Mouse (Mus musculus) heart, embryonic 10.5 days (tissue): ENCODE results near the gene Nr3c2. TPM values are rescaled to one million over a fixed set of nuclear protein-coding genes. Genes with fewer than 3 reads are reported as not detected.

ENCODE experiments used
- DNase-seq: peaks from one replicate; pipeline ENCODE4 v3.0.0-alpha.2; 2017; ENCODE audit warnings: low spot score
- H3K27ac ChIP-seq: fragments of 300-500 bp; sonication (generic); 2 replicates; pipeline ENCODE4 v1.5.1; 2016; ENCODE audit warnings: mild to moderate bottlenecking
- H3K27me3 ChIP-seq: fragments of 300-500 bp; sonication (generic); 2 replicates; pipeline ENCODE4 v1.6.1; 2016; ENCODE audit warnings: mild to moderate bottlenecking; ENCODE audit not compliant: poor library complexity, insufficient read depth, severe bottlenecking
- H3K36me3 ChIP-seq: fragments of 300-500 bp; sonication (generic); 2 replicates; pipeline ENCODE4 v1.6.1; 2016; ENCODE audit warnings: mild to moderate bottlenecking, moderate library complexity
- H3K4me1 ChIP-seq: fragments of 300-500 bp; sonication (generic); 2 replicates; pipeline ENCODE4 v1.6.1; 2016; ENCODE audit warnings: mild to moderate bottlenecking
- H3K4me3 ChIP-seq: fragments of 300-500 bp; sonication (generic); 2 replicates; pipeline ENCODE4 v1.5.1; 2016; ENCODE audit warnings: mild to moderate bottlenecking, moderate library complexity
- H3K9me3 ChIP-seq: fragments of 300-500 bp; sonication (generic); 2 replicates; pipeline ENCODE4 v1.6.1; 2016; ENCODE audit warnings: mild to moderate bottlenecking, moderate library complexity
- WGBS: fragments of 180-500 bp; shearing (Covaris S2); methylation state at CpG from one replicate; pipeline ENCODE4 v1.1.7; 2016; 5-methylcytosine and 5-hydroxymethylcytosine counted together
- polyA plus RNA-seq: library from polyadenylated mRNA; unstranded; fragments of >200 nt; fragmentation: Nextera tagmentation; extraction: Ambion mirVana; gene quantifications from 2 replicates; pipeline ENCODE4 v1.2.1, GENCODE M21; 2016

The Nr3c2 gene
- polyA plus RNA-seq, 1 experiment from 2014 or later = 0.99 TPM

GRCm38 (mm10) chr8:77045711-77046110 is 146.5 kb downstream of the Nr3c2 start:
- no peaks in the 10 kb centered on the region for H3K36me3 ChIP-seq
- no peaks in the 10 kb centered on the region for H3K27me3 ChIP-seq
- WGBS = 88% methylated on average over 1 of the region's 1 CpGs

DNA sequence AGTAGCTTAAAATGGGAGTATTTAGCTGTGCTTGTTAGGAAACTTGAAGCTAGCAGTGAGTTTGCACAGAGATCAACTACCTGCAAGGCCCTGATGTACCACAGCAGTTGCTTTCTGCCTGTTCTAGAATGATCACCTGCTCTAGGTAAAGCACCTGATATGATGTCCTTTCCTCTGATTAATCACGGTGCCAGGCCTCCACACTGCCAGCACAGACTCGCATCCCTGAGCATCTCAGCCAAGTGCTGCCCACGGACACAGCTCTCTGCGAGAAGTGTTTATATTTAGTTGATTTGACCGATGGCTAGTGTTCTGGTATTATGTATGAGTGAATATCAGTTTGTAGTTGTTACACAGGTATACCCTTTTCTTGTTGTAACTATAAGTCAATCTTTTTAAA is 147.0 kb downstream of the Nr3c2 start:
- H3K4me1 ChIP-seq = no peaks in the 10 kb centered on the region
- WGBS = 88% methylated on average over 5 of the region's 5 CpGs
- H3K36me3 ChIP-seq = no peaks in the 10 kb centered on the region
- DNase-seq = no peak
- no peaks in the 10 kb centered on the region for H3K9me3 ChIP-seq
- no peak overlapping the region for H3K27ac ChIP-seq
- H3K27me3 ChIP-seq = no peaks in the 10 kb centered on the region
- H3K4me3 ChIP-seq = no peak overlapping the region

More at GRCm38 (mm10) chr8:77045711-77046110, 146.5 kb downstream of the Nr3c2 start:
- no peak for DNase-seq
- no peaks in the 10 kb centered on the region for H3K4me1 ChIP-seq
- H3K27ac ChIP-seq = no peak overlapping the region
- no peak overlapping the region for H3K4me3 ChIP-seq
- H3K9me3 ChIP-seq = no peaks in the 10 kb centered on the region

- Histone ChIP-seq H3K27me3 (no peaks in the 10 kb centered on the region), H3K4me3 (no peak overlapping the region), H3K36me3 (no peaks in the 10 kb centered on the region), H3K27ac (no peak overlapping the region), H3K9me3 (no peaks in the 10 kb centered on the region), H3K4me1 (no peaks in the 10 kb centered on the region)
- DNase-seq = no peak
- WGBS = 81% methylated on average over 3 of the region's 3 CpGs
Measured at GRCm38 (mm10) chr8:77046731-77047130, 147.5 kb downstream of the Nr3c2 start.

DNA sequence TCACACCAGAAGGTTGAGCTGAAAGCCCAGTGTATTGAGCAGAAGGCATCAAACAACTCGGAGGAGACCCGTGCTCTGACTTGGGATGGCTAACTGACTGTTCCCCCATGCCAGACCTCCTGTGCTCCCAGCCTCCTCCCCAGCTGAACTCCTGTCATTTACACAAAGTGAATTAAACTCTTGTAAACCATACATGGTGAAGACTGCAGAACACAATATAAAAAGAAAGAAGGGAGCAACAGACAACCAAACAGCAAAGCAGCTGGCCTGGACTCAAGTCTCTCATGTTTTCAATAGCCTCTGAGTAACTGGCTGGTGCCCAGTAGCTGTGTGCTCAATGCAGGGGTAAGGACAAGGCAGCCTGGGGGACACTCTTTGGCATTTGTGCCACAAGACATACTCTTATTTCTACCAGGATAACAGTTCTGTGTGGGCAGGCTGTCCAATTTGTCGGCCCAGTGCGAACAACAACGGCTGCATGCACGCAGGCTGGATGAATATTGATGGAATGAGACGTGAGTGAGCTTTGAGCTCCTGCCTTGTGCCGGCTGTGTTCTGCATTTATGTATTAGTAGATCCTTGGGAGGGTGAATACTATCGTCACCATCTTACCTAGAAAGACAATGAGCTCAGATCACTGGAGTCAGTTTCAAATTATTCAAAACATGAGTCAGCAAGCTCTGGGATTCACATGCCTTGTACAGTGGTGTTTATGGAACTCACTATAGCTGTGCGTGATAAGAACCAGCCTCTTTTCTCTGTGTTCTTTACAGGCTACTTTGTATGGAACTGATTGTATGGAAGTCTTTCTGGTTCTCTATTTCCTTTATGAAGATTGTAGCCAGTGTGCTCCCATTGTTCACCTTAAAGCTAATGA is 152.4 kb downstream of the Nr3c2 start:
- Histone ChIP-seq H3K4me1 (no peaks in the 10 kb centered on the region), H3K9me3 (no peaks in the 10 kb centered on the region), H3K4me3 (no peak overlapping the region), H3K27ac (no peak overlapping the region), H3K36me3 (no peaks in the 10 kb centered on the region), H3K27me3 (no peaks in the 10 kb centered on the region)
- WGBS = 87% methylated on average over 10 of the region's 10 CpGs
- DNase-seq = no peak

DNA sequence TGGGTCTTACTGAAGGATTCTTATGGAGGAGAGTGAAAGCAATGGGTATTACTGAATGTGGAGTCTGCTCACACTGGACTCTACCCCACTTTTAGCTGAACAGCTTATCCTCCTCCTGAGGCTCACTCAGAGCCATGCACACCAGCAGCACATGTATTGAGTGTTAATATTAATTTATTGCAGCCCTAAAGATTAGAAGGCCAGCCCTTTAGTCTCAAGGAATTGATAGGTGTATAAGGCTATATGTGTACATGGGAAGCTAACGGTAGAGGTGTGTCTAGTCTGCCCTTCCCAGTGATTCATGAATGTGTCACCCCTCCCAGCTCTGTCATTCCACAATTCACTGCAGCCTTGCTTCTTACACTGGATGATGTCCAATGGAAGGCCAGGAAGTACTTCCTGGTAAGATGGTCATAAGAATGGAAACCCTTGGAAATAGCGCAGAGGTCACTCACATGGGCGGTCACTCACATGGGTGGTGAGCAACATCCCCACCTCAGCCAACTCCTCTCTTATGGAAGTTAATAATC is 156.3 kb downstream of the Nr3c2 start:
- Histone ChIP-seq H3K27ac (no peak overlapping the region), H3K4me3 (no peak overlapping the region), H3K9me3 (no peaks in the 10 kb centered on the region), H3K27me3 (no peaks in the 10 kb centered on the region), H3K36me3 (no peaks in the 10 kb centered on the region), H3K4me1 (no peaks in the 10 kb centered on the region)
- WGBS = 93% methylated on average over 3 of the region's 3 CpGs
- no peak for DNase-seq

DNA sequence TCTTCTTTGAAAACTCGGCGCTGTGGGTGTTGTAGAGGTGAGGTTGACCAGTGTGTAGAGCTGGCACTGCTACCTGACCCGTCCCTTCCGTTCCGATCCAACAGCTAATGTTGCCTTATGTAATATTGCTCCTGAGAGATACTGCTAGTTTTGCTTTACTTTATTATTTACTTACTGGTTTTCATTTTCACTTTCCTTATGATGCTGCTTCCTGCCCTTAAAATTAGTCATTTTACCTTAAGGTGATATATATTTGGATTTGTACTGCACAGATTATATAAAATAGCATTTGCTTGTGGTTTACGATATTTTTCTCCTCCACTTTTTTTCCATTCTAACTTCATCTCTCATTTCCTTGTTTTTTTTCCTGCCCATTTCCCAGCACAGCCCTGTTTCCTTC is 157.6 kb downstream of the Nr3c2 start:
- no peak overlapping the region for H3K27ac ChIP-seq
- no peak overlapping the region for H3K4me3 ChIP-seq
- 91% methylated on average over 6 of the region's 6 CpGs for WGBS
- H3K4me1 ChIP-seq = no peaks in the 10 kb centered on the region
- H3K36me3 ChIP-seq = no peaks in the 10 kb centered on the region
- no peaks in the 10 kb centered on the region for H3K9me3 ChIP-seq
- no peak for DNase-seq
- no peaks in the 10 kb centered on the region for H3K27me3 ChIP-seq

- no peaks in the 10 kb centered on the region for H3K36me3 ChIP-seq
- 86% methylated on average over 4 of the region's 4 CpGs for WGBS
- H3K9me3 ChIP-seq = no peaks in the 10 kb centered on the region
- no peak overlapping the region for H3K4me3 ChIP-seq
- no peaks in the 10 kb centered on the region for H3K27me3 ChIP-seq
- no peaks in the 10 kb centered on the region for H3K4me1 ChIP-seq
- no peak for DNase-seq
- H3K27ac ChIP-seq = no peak overlapping the region
Measured at GRCm38 (mm10) chr8:77082687-77083086, 183.4 kb downstream of the Nr3c2 start.

- Histone ChIP-seq H3K27ac (no peak overlapping the region), H3K4me3 (no peak overlapping the region), H3K27me3 (no peaks in the 10 kb centered on the region), H3K9me3 (no peaks in the 10 kb centered on the region), H3K36me3 (no peaks in the 10 kb centered on the region), H3K4me1 (no peaks in the 10 kb centered on the region)
- DNase-seq = no peak
- 80% methylated on average over 8 of the region's 8 CpGs for WGBS
Measured at GRCm38 (mm10) chr8:77086036-77086435, 186.8 kb downstream of the Nr3c2 start.

GRCm38 (mm10) chr8:77096721-77097120 is 197.5 kb downstream of the Nr3c2 start:
- Histone ChIP-seq H3K36me3 (no peaks in the 10 kb centered on the region), H3K27me3 (no peaks in the 10 kb centered on the region), H3K4me1 (no peaks in the 10 kb centered on the region), H3K9me3 (no peaks in the 10 kb centered on the region), H3K4me3 (no peak overlapping the region), H3K27ac (no peak overlapping the region)
- no peak for DNase-seq
- 67% methylated on average over 4 of the region's 4 CpGs for WGBS

GRCm38 (mm10) chr8:77098101-77098500 is 198.9 kb downstream of the Nr3c2 start:
- 77% methylated on average over 10 of the region's 10 CpGs for WGBS
- H3K27me3 ChIP-seq = no peaks in the 10 kb centered on the region
- no peaks in the 10 kb centered on the region for H3K36me3 ChIP-seq
- no peak overlapping the region for H3K4me3 ChIP-seq
- no peaks in the 10 kb centered on the region for H3K4me1 ChIP-seq
- H3K9me3 ChIP-seq = no peaks in the 10 kb centered on the region
- no peak for DNase-seq
- H3K27ac ChIP-seq = no peak overlapping the region

DNA sequence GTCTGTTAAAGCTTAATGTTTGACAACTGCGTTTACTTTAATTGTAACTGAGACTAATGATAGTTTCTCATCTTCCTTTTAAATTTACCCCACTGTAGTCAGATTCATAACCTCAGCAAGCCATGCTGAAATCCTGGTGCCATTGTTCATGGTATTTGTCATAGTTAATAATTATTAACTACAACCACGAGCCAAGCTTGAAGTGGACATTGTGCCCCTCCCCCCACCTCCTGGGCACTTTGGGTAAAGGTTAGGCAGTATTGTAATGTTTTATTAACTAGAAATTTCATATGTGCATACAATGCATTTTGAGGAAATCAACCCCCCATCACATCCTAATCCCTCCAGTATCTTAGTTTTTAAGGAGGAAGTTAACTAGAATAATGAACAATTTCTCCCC is 201.1 kb downstream of the Nr3c2 start:
- no peaks in the 10 kb centered on the region for H3K27me3 ChIP-seq
- WGBS = 88% methylated on average over 2 of the region's 2 CpGs
- no peaks in the 10 kb centered on the region for H3K36me3 ChIP-seq
- no peaks in the 10 kb centered on the region for H3K9me3 ChIP-seq
- no peak for DNase-seq
- H3K4me3 ChIP-seq = no peak overlapping the region
- H3K27ac ChIP-seq = no peak overlapping the region
- no peaks in the 10 kb centered on the region for H3K4me1 ChIP-seq

DNA sequence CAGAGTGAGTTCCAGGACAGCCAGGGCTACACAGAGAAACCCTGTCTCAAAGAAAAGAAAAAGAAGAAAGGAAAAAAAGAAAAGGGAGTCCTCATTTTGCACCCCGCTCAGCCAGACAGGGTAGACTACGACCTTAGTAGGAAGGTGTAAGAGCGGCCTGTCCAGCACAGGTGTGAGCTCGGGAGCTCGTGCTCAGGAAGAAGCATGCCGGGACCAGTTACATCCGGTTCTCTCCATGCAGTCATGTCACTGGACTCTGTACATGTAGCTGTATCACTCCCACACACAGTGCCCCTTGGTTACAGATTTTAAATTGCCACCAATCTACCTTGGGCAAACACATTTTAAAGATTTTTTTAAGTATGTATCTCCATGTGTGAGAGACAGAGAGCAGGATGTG is 203.6 kb downstream of the Nr3c2 start:
- Histone ChIP-seq H3K36me3 (no peaks in the 10 kb centered on the region), H3K27ac (no peak overlapping the region), H3K9me3 (no peaks in the 10 kb centered on the region), H3K4me3 (no peak overlapping the region), H3K4me1 (no peaks in the 10 kb centered on the region), H3K27me3 (no peaks in the 10 kb centered on the region)
- no peak for DNase-seq
- WGBS = 86% methylated on average over 7 of the region's 7 CpGs

DNA sequence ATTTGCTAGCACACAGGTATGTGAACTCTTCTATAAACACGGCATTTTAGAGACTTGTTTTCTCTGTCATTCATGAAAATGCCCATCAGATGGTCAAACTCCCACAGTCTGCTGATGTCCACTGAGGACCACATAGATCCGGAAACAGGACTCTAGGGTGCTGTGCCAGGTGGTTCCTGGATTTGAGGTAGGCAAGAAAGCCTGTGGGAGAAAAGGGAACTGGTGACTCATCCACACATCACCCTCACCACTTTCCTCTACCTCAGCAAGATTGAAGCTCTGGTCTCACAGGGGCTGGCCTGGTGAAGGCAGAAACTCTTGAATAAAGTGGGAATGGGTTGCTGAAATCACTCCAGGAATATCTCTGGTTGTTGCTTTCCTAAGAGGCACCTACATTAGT is 213.5 kb downstream of the Nr3c2 start:
- no peaks in the 10 kb centered on the region for H3K9me3 ChIP-seq
- WGBS = 74% methylated on average over 2 of the region's 2 CpGs
- no peak overlapping the region for H3K4me3 ChIP-seq
- DNase-seq = no peak
- no peaks in the 10 kb centered on the region for H3K27me3 ChIP-seq
- no peak overlapping the region for H3K27ac ChIP-seq
- no peaks in the 10 kb centered on the region for H3K4me1 ChIP-seq
- no peaks in the 10 kb centered on the region for H3K36me3 ChIP-seq
